Mouse (Mus musculus): ENCODE measurements around the gene Pnpla1. TPM values are rescaled to one million over a fixed set of nuclear protein-coding genes. Genes with fewer than 3 reads are reported as not detected.

Pnpla1 gene
- polyA plus RNA-seq, 1 experiment: 0.03 TPM

DNA sequence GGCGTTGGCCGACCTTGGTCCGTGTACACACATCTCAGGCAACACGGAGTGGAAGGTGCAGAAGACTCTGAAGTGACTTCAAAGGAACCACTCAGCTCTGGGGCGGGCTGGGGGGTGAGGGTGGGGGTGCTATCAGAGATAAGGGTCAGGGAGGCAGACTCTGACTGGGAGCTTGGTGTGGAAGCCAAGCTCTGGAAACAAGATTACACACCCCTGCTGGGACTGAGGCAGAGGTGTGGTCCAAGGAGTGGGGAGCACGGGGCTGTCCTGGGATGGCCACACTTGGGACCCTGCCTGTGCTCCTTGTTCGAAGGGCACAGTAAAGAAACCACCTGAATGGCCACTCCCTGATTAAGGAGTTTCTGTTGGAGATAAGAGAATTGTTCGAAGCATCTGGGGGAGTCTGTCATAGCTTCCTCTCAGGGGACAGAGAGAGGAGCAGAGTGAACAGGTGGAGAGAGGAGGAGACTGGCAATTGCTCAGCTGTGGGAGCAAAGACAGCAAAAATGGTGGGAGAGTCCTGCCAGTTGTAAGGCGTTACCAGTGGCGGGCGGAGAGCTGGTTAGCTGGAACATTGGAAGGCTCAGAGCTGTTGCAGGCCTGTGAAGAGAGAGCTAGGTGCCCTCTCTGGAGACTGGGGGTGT lies 11.1 kb upstream of the Pnpla1 start:
- 54% methylated on average over 11 of the region's 11 CpGs for WGBS

DNA sequence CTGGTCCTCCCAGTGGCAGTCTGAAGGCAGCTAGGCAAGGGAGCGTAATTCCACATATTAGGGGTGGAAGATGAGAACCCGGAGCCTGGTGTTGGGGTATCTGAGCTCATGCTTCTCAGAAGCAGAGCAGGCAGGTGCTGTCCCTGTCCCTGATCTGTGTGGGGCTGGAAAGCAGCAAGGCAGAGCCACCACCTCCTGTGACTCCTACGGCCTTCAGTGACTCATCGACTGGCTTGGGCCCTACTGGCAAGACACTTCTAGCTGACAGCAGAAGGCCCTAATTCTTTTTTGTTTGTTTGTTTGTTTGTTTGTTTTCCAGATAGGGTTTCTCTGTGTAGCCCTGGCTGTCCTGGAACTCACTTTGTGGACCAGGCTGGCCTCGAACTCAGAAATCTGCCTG lies 7.7 kb upstream of the Pnpla1 start:
- Histone ChIP-seq H3K27ac (ENCODE audit: insufficient read depth, low read length) (no peak overlapping the region), H3K4me3 (replicated peaks; ENCODE audit: insufficient read depth, low read depth, low read length) (no peak overlapping the region), H3K4me1 (ENCODE audit: control insufficient read depth, insufficient read depth, low read length) (no peaks in the 10 kb centered on the region; the same call in 1 of the 2 replicates), H3K27me3 (ENCODE audit: control insufficient read depth, insufficient read depth, low read length) (no peaks in the 10 kb centered on the region)
- 94% methylated on average over 5 of the region's 5 CpGs for WGBS
- no peak for TF ChIP-seq POLR2A (IDR thresholded peaks at IDR 0.05; ENCODE audit: borderline replicate concordance, insufficient read depth, low read length)
- no peak for TF ChIP-seq CTCF (IDR thresholded peaks at IDR 0.05; ENCODE audit: borderline replicate concordance, insufficient read depth, low read depth, low read length)
- no peak for DNase-seq

More for the DNA sequence above, 11.1 kb upstream of the Pnpla1 start:
- Histone ChIP-seq H3K27ac (ENCODE audit: insufficient read depth, low read length) (no peak overlapping the region), H3K4me3 (replicated peaks; ENCODE audit: insufficient read depth, low read depth, low read length) (no peak overlapping the region), H3K27me3 (ENCODE audit: control insufficient read depth, insufficient read depth, low read length) (no peaks in the 10 kb centered on the region), H3K4me1 (ENCODE audit: control insufficient read depth, insufficient read depth, low read length) (no peaks in the 10 kb centered on the region; the same call in 1 of the 2 replicates)
- TF ChIP-seq POLR2A (IDR thresholded peaks at IDR 0.05; ENCODE audit: borderline replicate concordance, insufficient read depth, low read length): no peak
- TF ChIP-seq CTCF (IDR thresholded peaks at IDR 0.05; ENCODE audit: borderline replicate concordance, insufficient read depth, low read depth, low read length): no peak
- no peak for DNase-seq

DNA sequence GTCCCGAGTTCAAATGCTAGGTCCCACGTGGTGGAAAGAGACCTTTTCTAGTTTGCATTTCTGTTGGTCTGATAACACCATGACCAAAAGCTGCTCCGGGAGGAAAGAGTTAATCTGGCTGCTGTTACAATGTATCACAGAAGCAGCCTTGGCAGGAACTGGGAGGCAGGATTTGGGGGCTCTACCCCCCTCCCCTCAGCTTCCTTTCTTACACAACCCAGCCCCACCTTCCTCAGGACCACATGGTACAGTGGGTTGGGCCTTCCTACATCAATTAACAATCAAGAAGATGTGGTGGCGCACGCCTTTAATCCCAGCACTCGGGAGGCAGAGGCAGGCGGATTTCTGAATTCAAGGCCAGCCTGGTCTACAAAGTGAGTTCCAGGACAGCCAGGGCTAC lies 3.8 kb upstream of the Pnpla1 start:
- 87% methylated on average over 7 of the region's 7 CpGs for WGBS
- TF ChIP-seq CTCF (IDR thresholded peaks at IDR 0.05; ENCODE audit: borderline replicate concordance, insufficient read depth, low read depth, low read length) (no peak), POLR2A (IDR thresholded peaks at IDR 0.05; ENCODE audit: borderline replicate concordance, insufficient read depth, low read length) (no peak)

DNA sequence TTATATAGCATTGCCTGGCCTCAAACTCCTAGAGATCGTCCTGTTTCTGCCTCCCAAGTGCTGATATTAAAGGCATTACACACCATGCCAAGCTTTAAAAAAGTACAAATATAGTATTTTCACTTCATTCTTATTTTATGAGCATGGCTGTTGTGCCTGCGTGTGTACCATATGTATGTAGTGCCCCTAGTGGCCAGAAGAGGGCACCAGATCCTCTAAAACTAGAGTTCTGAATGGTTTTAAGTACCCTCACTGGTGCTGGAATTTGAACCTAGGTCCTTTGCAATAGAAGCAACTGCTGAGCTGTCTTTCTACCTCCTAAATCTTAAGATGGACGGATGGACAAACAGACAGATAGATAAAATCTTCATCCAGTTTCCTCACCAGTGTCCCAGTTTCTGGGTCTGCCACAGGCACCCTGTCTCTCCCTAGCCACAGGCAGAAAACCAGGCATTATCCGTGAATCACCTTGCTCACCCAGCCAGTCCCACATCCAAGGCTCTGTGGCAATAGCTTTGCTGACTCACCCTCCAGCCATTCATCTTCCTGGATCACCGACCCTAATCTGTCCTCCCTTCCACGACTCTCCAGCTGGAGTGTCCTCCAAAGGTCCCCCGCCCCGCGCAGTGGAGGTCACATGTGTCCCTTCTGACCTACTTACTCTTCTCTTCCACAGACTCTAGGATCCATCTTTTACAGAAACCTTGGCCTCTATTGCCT lies 2.9 kb upstream of the Pnpla1 start:
- Histone ChIP-seq H3K4me1 (ENCODE audit: control insufficient read depth, insufficient read depth, low read length) (no peaks in the 10 kb centered on the region), H3K4me3 (replicated peaks; ENCODE audit: insufficient read depth, low read depth, low read length) (no peak overlapping the region), H3K27ac (ENCODE audit: insufficient read depth, low read length) (no peak overlapping the region), H3K27me3 (ENCODE audit: control insufficient read depth, insufficient read depth, low read length) (no peaks in the 10 kb centered on the region)
- no peak for DNase-seq
- 82% methylated on average over 9 of the region's 9 CpGs for WGBS
- TF ChIP-seq CTCF (IDR thresholded peaks at IDR 0.05; ENCODE audit: borderline replicate concordance, insufficient read depth, low read depth, low read length): no peak; the same call in 1 of the 2 replicates
- no peak for TF ChIP-seq POLR2A (IDR thresholded peaks at IDR 0.05; ENCODE audit: borderline replicate concordance, insufficient read depth, low read length)

More for the DNA sequence above, 3.8 kb upstream of the Pnpla1 start:
- Histone ChIP-seq H3K27me3 (ENCODE audit: control insufficient read depth, insufficient read depth, low read length) (no peaks in the 10 kb centered on the region), H3K27ac (ENCODE audit: insufficient read depth, low read length) (no peak overlapping the region), H3K4me3 (replicated peaks; ENCODE audit: insufficient read depth, low read depth, low read length) (no peak overlapping the region), H3K4me1 (ENCODE audit: control insufficient read depth, insufficient read depth, low read length) (no peaks in the 10 kb centered on the region)
- DNase-seq: no peak

DNA sequence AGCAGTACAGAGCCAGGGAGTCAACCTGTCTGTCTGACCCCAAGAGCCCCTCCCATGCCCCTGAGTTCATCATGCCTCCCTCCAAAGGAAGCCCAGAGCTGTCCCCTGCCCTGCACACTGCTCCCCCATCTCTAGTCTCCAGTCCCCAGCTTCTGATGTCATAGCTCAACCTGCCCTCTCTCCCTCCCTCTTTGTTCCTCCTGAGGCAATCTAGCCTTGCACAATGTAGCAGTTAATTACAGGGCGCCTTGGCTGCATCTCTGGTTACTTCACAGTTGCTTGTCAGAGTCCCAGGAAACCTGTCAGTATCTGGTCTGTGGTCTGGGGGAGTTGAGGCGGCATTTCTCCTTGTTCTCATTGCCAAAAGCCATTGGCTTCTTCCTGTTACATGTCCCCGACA lies 2.2 kb upstream of the Pnpla1 start:
- no peak for TF ChIP-seq CTCF (IDR thresholded peaks at IDR 0.05; ENCODE audit: borderline replicate concordance, insufficient read depth, low read depth, low read length)
- no peak for TF ChIP-seq POLR2A (IDR thresholded peaks at IDR 0.05; ENCODE audit: borderline replicate concordance, insufficient read depth, low read length)
- WGBS: 70% methylated on average over 3 of the region's 3 CpGs
- no peaks in the 10 kb centered on the region for H3K27me3 ChIP-seq (ENCODE audit: control insufficient read depth, insufficient read depth, low read length)
- H3K4me3 ChIP-seq (replicated peaks; ENCODE audit: insufficient read depth, low read depth, low read length): no peak overlapping the region
- no peak for DNase-seq
- no peak overlapping the region for H3K27ac ChIP-seq (ENCODE audit: insufficient read depth, low read length)
- no peaks in the 10 kb centered on the region for H3K4me1 ChIP-seq (ENCODE audit: control insufficient read depth, insufficient read depth, low read length)

DNA sequence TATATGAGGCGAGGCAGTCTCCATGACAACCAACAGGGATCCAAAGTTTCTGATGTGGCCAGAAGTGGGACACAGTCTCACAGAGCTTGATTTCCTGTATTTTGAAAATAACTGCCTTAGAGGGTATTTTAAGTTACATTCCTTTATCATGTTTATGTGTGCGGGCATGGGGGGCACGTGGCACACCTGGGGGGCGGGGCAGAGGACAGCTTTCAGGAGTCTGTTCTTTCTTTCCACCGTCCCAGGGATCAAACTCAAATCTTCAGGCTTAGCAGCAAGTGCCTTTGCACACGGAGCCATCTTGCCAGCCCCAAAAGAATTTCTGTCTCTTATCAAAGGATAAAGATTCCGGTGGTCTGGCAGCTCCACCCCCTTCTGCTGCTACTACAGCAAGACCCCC lies 5.7 kb downstream of the Pnpla1 start:
- DNase-seq: no peak
- H3K4me3 ChIP-seq (replicated peaks; ENCODE audit: insufficient read depth, low read depth, low read length): no peak overlapping the region
- 64% methylated on average over 7 of the region's 7 CpGs for WGBS
- TF ChIP-seq CTCF (IDR thresholded peaks at IDR 0.05; ENCODE audit: borderline replicate concordance, insufficient read depth, low read depth, low read length) (no peak), POLR2A (IDR thresholded peaks at IDR 0.05; ENCODE audit: borderline replicate concordance, insufficient read depth, low read length) (no peak)
- no peaks in the 10 kb centered on the region for H3K27me3 ChIP-seq (ENCODE audit: control insufficient read depth, insufficient read depth, low read length)
- H3K27ac ChIP-seq (ENCODE audit: insufficient read depth, low read length): no peak overlapping the region
- no peaks in the 10 kb centered on the region for H3K4me1 ChIP-seq (ENCODE audit: control insufficient read depth, insufficient read depth, low read length)

DNA sequence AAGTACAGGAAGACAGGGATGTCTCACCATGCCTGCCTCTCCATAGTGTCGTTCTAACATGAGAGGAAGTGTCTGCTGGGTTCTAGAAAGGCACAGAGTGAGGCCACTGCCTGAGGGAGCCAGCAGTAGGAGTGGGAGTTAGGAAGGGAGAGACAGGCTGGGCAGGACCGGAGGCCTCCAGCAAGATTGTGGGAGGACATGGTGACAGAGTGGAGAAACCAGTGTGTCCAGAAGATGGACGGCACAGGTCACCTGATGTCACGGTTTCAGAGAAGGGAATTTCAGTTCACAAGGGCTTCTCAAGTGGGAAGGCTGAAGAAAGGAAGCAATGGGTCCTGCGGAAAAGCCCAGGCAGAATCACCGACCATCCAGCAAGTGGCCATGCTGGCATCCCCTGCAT lies 6.3 kb downstream of the Pnpla1 start:
- DNase-seq: no peak
- Histone ChIP-seq H3K27me3 (ENCODE audit: control insufficient read depth, insufficient read depth, low read length) (no peaks in the 10 kb centered on the region), H3K4me3 (replicated peaks; ENCODE audit: insufficient read depth, low read depth, low read length) (no peak overlapping the region), H3K27ac (ENCODE audit: insufficient read depth, low read length) (no peak overlapping the region), H3K4me1 (ENCODE audit: control insufficient read depth, insufficient read depth, low read length) (no peaks in the 10 kb centered on the region)
- TF ChIP-seq CTCF (IDR thresholded peaks at IDR 0.05; ENCODE audit: borderline replicate concordance, insufficient read depth, low read depth, low read length): no peak
- no peak for TF ChIP-seq POLR2A (IDR thresholded peaks at IDR 0.05; ENCODE audit: borderline replicate concordance, insufficient read depth, low read length)
- WGBS: 86% methylated on average over 6 of the region's 6 CpGs

DNA sequence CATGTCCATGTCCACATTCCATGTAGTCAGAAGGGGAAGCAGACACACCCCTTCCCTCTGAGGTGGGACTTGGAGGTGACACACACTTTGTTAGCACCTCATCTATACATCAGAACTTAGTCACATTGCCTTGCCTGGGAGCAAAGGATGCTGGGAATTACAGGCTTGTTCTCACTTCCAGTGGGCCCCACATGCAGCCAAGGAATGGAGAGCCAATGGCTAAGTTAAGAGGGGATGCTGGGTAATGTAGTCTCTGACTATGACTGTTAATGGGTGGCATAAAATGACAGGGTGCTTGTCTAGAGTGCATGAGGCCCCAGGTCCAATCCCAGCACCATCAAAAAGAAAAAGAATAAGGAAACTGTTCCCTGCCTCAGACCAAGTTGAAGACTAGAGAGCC lies 8.7 kb downstream of the Pnpla1 start:
- DNase-seq: no peak
- Histone ChIP-seq H3K4me1 (ENCODE audit: control insufficient read depth, insufficient read depth, low read length) (no peaks in the 10 kb centered on the region), H3K27ac (ENCODE audit: insufficient read depth, low read length) (no peak overlapping the region), H3K27me3 (ENCODE audit: control insufficient read depth, insufficient read depth, low read length) (no peaks in the 10 kb centered on the region), H3K4me3 (replicated peaks; ENCODE audit: insufficient read depth, low read depth, low read length) (no peak overlapping the region)
- TF ChIP-seq CTCF (IDR thresholded peaks at IDR 0.05; ENCODE audit: borderline replicate concordance, insufficient read depth, low read depth, low read length): no peak
- TF ChIP-seq POLR2A (IDR thresholded peaks at IDR 0.05; ENCODE audit: borderline replicate concordance, insufficient read depth, low read length): no peak
